Mouse (Mus musculus): ENCODE results near the gene Cacna1d.

DNA sequence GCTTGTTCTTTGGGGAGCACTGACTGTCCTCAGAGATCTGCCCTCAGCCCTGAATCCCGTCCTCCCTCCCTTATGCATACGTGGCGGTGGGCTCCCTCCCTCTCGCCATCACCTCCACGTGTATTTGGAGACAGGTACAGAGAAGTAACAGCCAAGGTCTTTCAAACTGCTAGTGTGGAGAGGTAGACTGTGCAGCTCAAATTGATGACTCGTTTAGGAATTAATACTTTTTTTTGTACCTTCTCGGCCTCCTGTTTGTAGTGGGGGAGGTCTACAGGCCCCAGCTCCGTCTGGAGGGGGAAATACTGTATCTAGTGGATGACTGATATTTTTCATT lies 137.2 kb downstream of the Cacna1d start:
- TF ChIP-seq POLR2A (IDR thresholded peaks at IDR 0.05; ENCODE audit: low read depth, low read length) (no peak), CTCF (IDR thresholded peaks at IDR 0.05; ENCODE audit: extremely low read depth, insufficient read depth, insufficient read length, insufficient replicate concordance) (no peak)
